Mouse (Mus musculus): ENCODE measurements around the gene Uxs1.

Gene Uxs1

GRCm38 (mm10) chr1:43698577-43699000, 129.0 kb downstream of the Uxs1 start:
- no peak for TF ChIP-seq GATA4 (IDR thresholded peaks at IDR 0.05; ENCODE audit: insufficient replicate concordance, low read length)
